Mouse (Mus musculus) lung, postnatal 0 days (tissue): ENCODE data around the gene Sun3.

Experiments used
- CTCF ChIP-seq: IDR thresholded peaks from 2 replicates; pipeline ENCODE4 v1.5.1; 2016; ENCODE audit warnings: antibody characterized with exemption, mild to moderate bottlenecking
- EP300 ChIP-seq: IDR thresholded peaks from 2 replicates; pipeline ENCODE4 v1.6.1; 2016; ENCODE audit warnings: antibody characterized with exemption, mild to moderate bottlenecking, control low read depth

DNA sequence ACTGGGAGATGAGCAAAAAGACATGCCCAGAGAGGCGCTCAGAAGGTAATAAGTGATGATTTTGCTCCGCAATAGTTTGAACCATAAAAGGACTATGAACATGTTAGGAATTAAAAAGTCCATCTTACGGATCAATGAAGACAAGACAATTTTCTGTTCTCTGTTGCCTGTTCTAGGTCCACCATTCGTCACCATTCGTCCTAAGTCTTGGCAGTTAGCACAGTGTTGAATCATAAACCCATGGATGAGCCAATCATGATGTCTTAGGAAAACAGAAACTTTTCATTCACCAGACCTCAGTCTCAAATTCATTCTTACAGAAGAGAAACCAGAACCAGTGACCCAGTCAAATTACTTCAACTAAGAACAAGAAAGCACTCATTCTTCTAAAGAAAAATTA, 40.0 kb downstream of the Sun3 start:
- TF ChIP-seq EP300 (no peak), CTCF (no peak)
